Mouse (Mus musculus) kidney, embryonic 14.5 days (tissue): Measurements from ENCODE around the gene Serpina3n. TPM values are rescaled to one million over a fixed set of nuclear protein-coding genes. Genes with fewer than 3 reads are reported as not detected.
"Not testable (repeated sequence)": the region's sequence is repeated elsewhere in the genome, so short reads cannot be mapped to it uniquely, and the experiment has no call there.

Experiments
- ATAC-seq: fragments of 200-750 bp; cut with Nextera tagmentation; 2 replicates; pipeline ENCODE4 v1.8.0; 2017; ENCODE audit warnings: moderate number of reproducible peaks, mild to moderate bottlenecking, moderate TSS enrichment, moderate library complexity; ENCODE audit not compliant: low FRiP score, low TSS enrichment
- H3K27ac ChIP-seq: fragments of 300-500 bp; sonication (generic); 2 replicates; pipeline ENCODE4 v1.5.1; 2014; ENCODE audit warnings: low read depth, mild to moderate bottlenecking, low read length, moderate library complexity, mixed read lengths
- H3K27me3 ChIP-seq: fragments of 300-500 bp; sonication (generic); 2 replicates; pipeline ENCODE4 v1.6.1; 2014; ENCODE audit warnings: mild to moderate bottlenecking, low read length; ENCODE audit not compliant: control insufficient read depth, insufficient read depth
- H3K36me3 ChIP-seq: fragments of 300-500 bp; sonication (generic); 2 replicates; pipeline ENCODE4 v1.6.1; 2014; ENCODE audit warnings: low read length, mixed read lengths; ENCODE audit not compliant: control insufficient read depth, insufficient read depth
- H3K4me1 ChIP-seq: fragments of 300-500 bp; sonication (generic); 2 replicates; pipeline ENCODE4 v1.6.1; 2014; ENCODE audit warnings: low read length, mixed read lengths; ENCODE audit not compliant: control insufficient read depth, insufficient read depth
- H3K4me2 ChIP-seq: fragments of 300-500 bp; sonication (generic); replicated peaks from 2 replicates; pipeline ENCODE4 v1.6.1; 2014; ENCODE audit warnings: low read depth, mild to moderate bottlenecking, low read length
- H3K4me3 ChIP-seq: fragments of 300-500 bp; sonication (generic); 2 replicates; pipeline ENCODE4 v1.5.1; 2014; ENCODE audit warnings: mild to moderate bottlenecking, low read length
- H3K9ac ChIP-seq: fragments of 300-500 bp; sonication (generic); 2 replicates; pipeline ENCODE4 v1.6.1; 2014; ENCODE audit warnings: low read depth, mild to moderate bottlenecking, low read length, moderate library complexity
- H3K9me3 ChIP-seq: fragments of 300-500 bp; sonication (generic); 2 replicates; pipeline ENCODE4 v1.6.1; 2016; ENCODE audit warnings: low read length; ENCODE audit not compliant: control insufficient read depth
- WGBS: fragments of 180-500 bp; shearing (Covaris S2); extraction: QIAGEN DNeasy Blood & Tissue Kit; methylation state at CpG from one replicate; pipeline ENCODE4 v1.1.7; 2014; 5-methylcytosine and 5-hydroxymethylcytosine counted together
- polyA plus RNA-seq: library from polyadenylated mRNA; unstranded; fragments of >200 nt; fragmentation: Nextera tagmentation; extraction: Ambion mirVana; gene quantifications from 2 replicates; pipeline ENCODE4 v1.2.1, GENCODE M21; 2014

Serpina3n gene
- polyA plus RNA-seq, 1 experiment from 2014 or later: not detected

DNA sequence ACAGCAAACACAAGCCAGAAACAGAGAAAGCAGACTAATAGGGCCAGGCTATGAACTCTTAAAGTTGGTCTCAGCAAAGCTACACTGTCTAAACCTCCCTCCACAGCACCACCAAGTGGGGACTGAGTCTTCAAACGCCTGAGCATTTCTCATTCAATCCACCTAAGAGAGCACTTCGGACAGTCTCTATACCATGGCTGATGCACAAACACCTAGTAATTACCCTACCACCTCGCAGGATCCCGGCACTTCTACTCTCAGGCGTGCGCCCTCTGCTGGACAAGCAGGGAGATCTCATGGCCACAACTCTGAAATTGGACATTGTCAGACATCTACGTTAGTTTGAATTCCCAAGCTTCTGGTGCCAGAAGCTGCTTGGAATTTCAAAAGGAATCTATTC, 20.4 kb downstream of the Serpina3n start:
- Histone ChIP-seq H3K4me1 (no peaks in the 10 kb centered on the region), H3K36me3 (no peaks in the 10 kb centered on the region), H3K27me3 (no peaks in the 10 kb centered on the region), H3K4me3 (no peak overlapping the region), H3K4me2 (no peak overlapping the region), H3K9ac (no peak overlapping the region), H3K27ac (no peak overlapping the region), H3K9me3 (no peaks in the 10 kb centered on the region)
- WGBS: 5% methylated on average over 7 of the region's 7 CpGs
- ATAC-seq: peak; percentile 49; the same call in 1 of the 2 replicates

DNA sequence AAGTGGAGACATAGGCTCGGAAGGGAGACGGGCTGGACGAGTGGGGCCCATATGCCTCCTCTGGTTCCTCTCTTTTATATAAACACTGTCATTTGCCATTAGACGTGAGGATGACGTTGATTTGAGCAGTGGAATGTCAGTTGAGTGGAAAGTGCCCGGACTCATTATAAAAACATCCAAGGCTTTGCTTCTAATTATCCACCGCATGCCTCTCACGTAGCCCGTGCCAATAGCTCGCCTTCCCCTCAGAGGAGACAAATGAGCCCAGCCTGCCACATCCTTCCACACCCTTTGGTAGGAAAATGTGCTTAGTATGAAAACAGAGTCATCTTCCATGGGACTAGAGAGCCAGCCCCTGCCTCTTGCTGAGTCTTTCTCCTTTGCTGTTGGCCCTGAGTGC, 24.8 kb downstream of the Serpina3n start:
- WGBS: 70% methylated on average over 10 of the region's 10 CpGs
- Histone ChIP-seq H3K4me2 (no peak overlapping the region), H3K4me1 (no peaks in the 10 kb centered on the region), H3K27ac (no peak overlapping the region), H3K36me3 (no peaks in the 10 kb centered on the region), H3K9me3 (no peaks in the 10 kb centered on the region), H3K27me3 (no peaks in the 10 kb centered on the region), H3K4me3 (no peak overlapping the region), H3K9ac (no peak overlapping the region)
- ATAC-seq: no peak

DNA sequence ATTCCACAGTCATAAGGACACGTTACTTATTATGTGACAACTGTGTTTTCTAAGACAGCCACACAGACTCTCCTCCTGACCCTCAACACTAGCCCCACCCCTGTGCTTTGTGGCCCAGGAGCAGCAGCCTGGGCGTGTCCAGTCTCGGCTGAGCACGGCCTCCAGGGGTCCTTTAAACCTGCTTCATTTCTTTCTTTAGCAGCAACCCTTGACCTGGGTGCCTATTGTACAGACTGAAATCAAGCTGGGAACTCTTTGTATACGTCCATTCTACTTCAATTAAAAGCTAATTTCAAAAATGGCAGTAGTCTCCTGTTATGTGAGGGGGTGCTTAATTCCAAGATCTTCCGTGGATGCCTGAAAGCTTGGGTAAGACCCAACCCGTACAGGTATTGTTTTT, 26.7 kb downstream of the Serpina3n start:
- no peak overlapping the region for H3K4me3 ChIP-seq
- H3K4me1 ChIP-seq: no peaks in the 10 kb centered on the region
- ATAC-seq: no peak
- H3K36me3 ChIP-seq: no peaks in the 10 kb centered on the region
- H3K4me2 ChIP-seq: no peak overlapping the region
- H3K27ac ChIP-seq: no peak overlapping the region
- H3K27me3 ChIP-seq: no peaks in the 10 kb centered on the region
- WGBS: 42% methylated on average over 7 of the region's 7 CpGs
- H3K9me3 ChIP-seq: no peaks in the 10 kb centered on the region
- H3K9ac ChIP-seq: no peak overlapping the region

DNA sequence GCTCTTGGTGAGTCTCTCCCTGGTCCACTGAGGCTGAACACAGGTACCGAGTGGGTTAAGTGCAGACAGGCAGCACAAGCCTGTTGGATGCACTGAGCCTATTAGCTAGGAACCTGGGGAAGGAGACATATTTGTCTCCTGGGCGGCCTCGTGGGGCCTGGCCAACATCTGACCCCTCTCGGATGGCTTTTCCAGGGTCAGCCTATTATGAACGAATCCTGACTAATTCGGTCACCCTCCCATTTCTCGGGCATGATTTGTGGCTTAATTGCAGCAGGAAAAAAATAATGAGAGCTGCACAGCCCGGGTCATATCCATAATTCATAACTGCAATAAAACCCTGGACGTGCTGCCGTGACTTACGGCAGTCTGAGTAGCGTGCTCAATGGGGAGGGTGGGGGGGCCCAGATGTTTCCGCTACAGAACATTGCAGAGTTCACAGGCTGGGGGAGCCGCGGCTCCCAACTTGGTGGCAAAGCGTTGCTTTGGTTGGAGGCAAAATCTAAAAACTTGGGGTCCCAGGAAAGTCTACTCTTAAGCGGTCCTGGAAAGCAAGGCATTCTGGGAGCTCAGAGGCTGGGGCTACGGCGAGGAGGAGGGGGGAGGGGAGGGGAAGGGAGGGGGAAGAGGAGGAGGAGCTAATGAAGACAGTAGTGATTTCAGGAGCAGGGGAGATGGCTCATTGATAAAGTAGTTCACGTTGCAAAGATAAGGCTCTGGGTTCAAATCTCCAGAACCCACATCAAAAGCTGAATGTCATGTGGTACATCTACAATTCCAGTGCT, 27.6 kb downstream of the Serpina3n start:
- H3K4me1 ChIP-seq: no peaks in the 10 kb centered on the region
- no peaks in the 10 kb centered on the region for H3K36me3 ChIP-seq
- no peaks in the 10 kb centered on the region for H3K9me3 ChIP-seq
- H3K27ac ChIP-seq: no peak overlapping the region
- no peaks in the 10 kb centered on the region for H3K27me3 ChIP-seq
- H3K4me2 ChIP-seq: peak overlapping the region; percentile 9; the same call in 1 of the 2 replicates
- peak; percentile 57; the same call in 1 of the 2 replicates for ATAC-seq
- H3K9ac ChIP-seq: no peak overlapping the region
- H3K4me3 ChIP-seq: no peak overlapping the region
- 52% methylated on average over 20 of the region's 20 CpGs for WGBS

DNA sequence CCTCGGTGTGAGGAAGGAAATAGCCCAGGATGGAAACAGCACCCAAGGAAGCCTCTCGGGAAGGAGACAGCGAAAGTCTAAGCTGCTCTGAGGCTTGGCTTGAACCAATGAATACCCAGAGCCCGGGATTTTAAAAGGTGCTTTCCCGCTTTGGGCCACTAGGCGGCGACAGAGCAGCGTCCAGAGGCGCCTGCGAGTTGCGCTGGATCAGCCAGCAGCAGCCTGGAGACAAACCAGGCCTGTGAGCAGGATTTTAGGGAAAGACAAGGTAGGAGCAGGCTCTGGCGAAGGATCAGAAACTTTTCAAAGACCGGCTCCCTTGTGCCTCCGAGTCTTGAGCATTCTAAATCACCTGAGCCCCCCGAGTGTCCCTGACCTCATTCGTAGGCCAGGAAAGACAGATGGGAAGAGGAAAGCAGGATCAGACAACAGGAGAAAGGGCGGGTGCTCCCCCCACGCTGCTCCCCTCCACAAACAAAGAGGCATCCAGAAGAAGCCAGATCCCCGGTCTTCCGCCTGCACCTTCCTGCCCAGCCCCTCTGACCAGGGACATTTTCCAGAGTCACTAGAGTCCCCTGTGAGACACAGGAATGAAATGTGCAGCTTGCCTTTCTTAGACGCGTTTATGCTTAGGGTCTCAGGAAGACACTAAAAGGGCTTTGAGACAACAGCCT, 33.7 kb downstream of the Serpina3n start:
- Histone ChIP-seq H3K27ac (no peak overlapping the region), H3K4me2 (no peak overlapping the region), H3K4me3 (no peak overlapping the region), H3K4me1 (no peaks in the 10 kb centered on the region), H3K27me3 (no peaks in the 10 kb centered on the region), H3K9ac (peak overlapping the region; percentile 23; the same call in 1 of the 2 replicates), H3K9me3 (no peaks in the 10 kb centered on the region), H3K36me3 (no peaks in the 10 kb centered on the region)
- WGBS: 7% methylated on average over 22 of the region's 22 CpGs
- peak; percentile 81 for ATAC-seq

DNA sequence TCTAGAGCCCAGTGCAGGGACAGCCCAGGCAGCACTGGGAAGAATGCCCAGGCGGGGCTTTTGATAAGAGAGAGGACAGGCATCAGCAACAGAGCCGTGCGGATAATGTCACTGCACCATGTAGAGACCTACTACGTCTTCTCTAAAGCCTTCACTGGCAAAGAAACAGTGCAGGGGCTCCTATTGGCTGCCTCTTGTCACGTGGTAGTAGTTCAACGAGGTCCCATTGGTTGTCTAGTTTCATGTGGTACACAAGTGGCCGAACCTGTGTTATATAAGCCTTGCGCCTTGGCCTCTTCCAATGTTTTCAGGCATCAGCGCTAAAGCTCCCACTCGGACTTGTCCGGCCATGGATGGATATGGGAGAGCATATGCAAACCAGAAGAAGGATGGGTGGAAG, 37.2 kb downstream of the Serpina3n start:
- Histone ChIP-seq H3K27me3 (no peaks in the 10 kb centered on the region), H3K4me2 (no peak overlapping the region), H3K9ac (no peak overlapping the region), H3K27ac (no peak overlapping the region), H3K4me3 (no peak overlapping the region), H3K4me1 (no peaks in the 10 kb centered on the region), H3K36me3 (no peaks in the 10 kb centered on the region), H3K9me3 (no peaks in the 10 kb centered on the region)
- WGBS: 85% methylated on average over 11 of the region's 11 CpGs
- no peak for ATAC-seq

DNA sequence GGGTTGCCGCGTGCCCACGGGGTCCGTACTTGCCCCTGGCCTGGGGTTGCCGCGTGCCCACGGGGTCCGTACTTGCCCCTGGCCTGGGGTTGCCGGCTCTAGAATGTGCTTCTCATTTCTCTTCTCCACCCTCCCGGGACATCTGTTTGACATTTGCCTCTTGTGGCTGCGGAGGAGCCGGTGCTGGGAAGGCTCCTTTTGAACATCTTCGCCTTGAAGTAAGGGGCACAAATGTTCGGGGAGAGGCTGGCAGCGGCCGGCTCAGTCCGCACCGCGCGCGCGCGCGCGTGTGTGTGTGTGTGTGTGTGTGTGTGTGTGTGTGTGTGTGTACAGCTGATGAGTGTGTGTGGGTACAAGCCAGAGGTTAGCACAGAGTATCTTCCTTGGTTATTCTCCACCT, 40.5 kb downstream of the Serpina3n start:
- H3K4me3 ChIP-seq, ATAC-seq, H3K9ac ChIP-seq, H3K27ac ChIP-seq, H3K27me3 ChIP-seq, H3K4me2 ChIP-seq, H3K4me1 ChIP-seq, H3K9me3 ChIP-seq, H3K36me3 ChIP-seq: not testable (repeated sequence)
- 61% methylated on average over 25 of the region's 25 CpGs for WGBS

DNA sequence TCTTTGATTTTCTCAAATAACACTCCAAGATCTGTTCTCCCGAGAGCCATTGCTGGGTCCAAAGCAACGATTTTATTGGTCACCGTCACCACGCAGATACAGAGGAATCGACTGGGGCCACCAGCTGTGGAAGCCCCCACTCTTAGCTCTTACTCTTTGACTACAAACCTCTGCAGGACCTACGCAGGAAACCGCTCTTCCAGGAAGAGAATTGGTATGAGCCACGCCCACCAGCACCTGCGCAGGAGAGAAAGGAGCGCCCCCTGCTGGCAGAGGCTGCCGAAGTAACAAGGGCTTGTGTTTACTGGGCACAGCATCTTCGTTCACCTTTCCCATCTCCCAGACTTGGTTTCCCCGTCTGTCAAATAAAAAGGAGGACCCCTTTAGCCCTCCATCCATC, 41.6 kb downstream of the Serpina3n start:
- Histone ChIP-seq H3K27ac (no peak overlapping the region), H3K9me3 (no peaks in the 10 kb centered on the region), H3K4me1 (no peaks in the 10 kb centered on the region), H3K9ac (no peak overlapping the region), H3K4me3 (no peak overlapping the region), H3K4me2 (0 out of 2 replicates have a peak overlapping the region, but pooled peaks have one; percentile 15), H3K36me3 (no peaks in the 10 kb centered on the region), H3K27me3 (no peaks in the 10 kb centered on the region)
- no peak for ATAC-seq
- WGBS: 29% methylated on average over 13 of the region's 13 CpGs

DNA sequence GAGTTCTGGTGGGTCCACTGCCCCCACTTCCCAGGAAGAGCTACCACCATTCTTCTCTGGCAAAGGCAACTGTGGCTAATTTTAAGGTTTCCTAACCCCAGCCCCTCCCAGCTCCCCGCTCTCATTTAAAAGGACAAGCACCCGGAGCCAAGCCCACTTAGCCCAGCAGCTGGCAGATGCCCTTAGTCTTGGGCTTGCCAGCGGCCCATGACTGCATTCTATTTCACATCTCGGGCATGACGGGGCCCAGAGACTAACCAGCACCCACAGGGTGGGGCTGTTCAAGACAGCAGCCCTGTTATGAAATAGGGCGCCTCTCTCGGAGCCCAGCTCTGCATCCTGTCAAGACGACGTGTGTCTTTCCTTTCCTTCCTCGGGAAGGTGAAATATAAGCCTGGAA, 43.7 kb downstream of the Serpina3n start:
- WGBS: 43% methylated on average over 10 of the region's 10 CpGs
- H3K4me3 ChIP-seq: no peak overlapping the region

More for the DNA sequence above, 43.7 kb downstream of the Serpina3n start:
- Histone ChIP-seq H3K4me1 (no peaks in the 10 kb centered on the region), H3K36me3 (no peaks in the 10 kb centered on the region), H3K9me3 (no peaks in the 10 kb centered on the region), H3K27me3 (no peaks in the 10 kb centered on the region), H3K9ac (no peak overlapping the region), H3K4me2 (no peak overlapping the region), H3K27ac (no peak overlapping the region)
- no peak for ATAC-seq
